Mouse (Mus musculus) MEL (cell line): ENCODE measurements around the gene Ccsap. TPM values are rescaled to one million over a fixed set of nuclear protein-coding genes. Genes with fewer than 3 reads are reported as not detected.

Source experiments
- DNase-seq: peaks from one replicate; pipeline ENCODE4 v3.0.0; 2011; ENCODE audit warnings: low read depth, low spot score
- H3K27ac ChIP-seq: 2 replicates; pipeline ENCODE4 v1.5.1; 2012; ENCODE audit warnings: low read depth, mild to moderate bottlenecking, control low read depth, low read length, moderate library complexity; ENCODE audit not compliant: control insufficient read depth
- H3K27me3 ChIP-seq, 2 experiments: fragments of 150-350 bp in 1 of 2; sonication (generic) in 1 of 2; 2 replicates each; pipeline ENCODE4 v1.6.1; 2012; ENCODE audit warnings: low read length in 2 of 2, mild to moderate bottlenecking in 2 of 2, improper control_type of control experiment in 1 of 2, moderate library complexity in 1 of 2; ENCODE audit not compliant: insufficient read depth in 2 of 2, control insufficient read depth in 1 of 2
- H3K36me3 ChIP-seq, 2 experiments: 2 replicates each; pipeline ENCODE4 v1.6.1; 2012 to 2014; ENCODE audit warnings: low read length in 2 of 2, improper control_type of control experiment in 1 of 2, inconsistent platforms in 1 of 2, mild to moderate bottlenecking in 1 of 2; ENCODE audit not compliant: insufficient read depth in 2 of 2, control insufficient read depth in 1 of 2
- H3K4me1 ChIP-seq, 2 experiments: fragments of 150-350 bp in 1 of 2; sonication (generic) in 1 of 2; 2 replicates each; pipeline ENCODE4 v1.6.1; 2012; ENCODE audit warnings: low read length in 2 of 2, improper control_type of control experiment in 1 of 2, mild to moderate bottlenecking in 1 of 2; ENCODE audit not compliant: insufficient read depth in 2 of 2, control insufficient read depth in 1 of 2
- H3K4me3 ChIP-seq, 2 experiments: fragments of 150-350 bp in 1 of 2; sonication (generic) in 1 of 2; 2 replicates each; pipeline ENCODE4 v1.5.1; 2012; ENCODE audit warnings: low read depth in 2 of 2, low read length in 2 of 2, mild to moderate bottlenecking in 2 of 2, moderate library complexity in 2 of 2, control low read depth in 1 of 2, improper control_type of control experiment in 1 of 2; ENCODE audit not compliant: control insufficient read depth in 1 of 2, insufficient read depth in 1 of 2
- H3K79me2 ChIP-seq: 2 replicates; pipeline ENCODE4 v1.6.1; 2012; ENCODE audit warnings: mild to moderate bottlenecking, low read length, moderate library complexity; ENCODE audit not compliant: control insufficient read depth, poor library complexity, insufficient read depth
- H3K9ac ChIP-seq: 2 replicates; pipeline ENCODE4 v1.6.1; 2012; ENCODE audit warnings: low read depth, mild to moderate bottlenecking, control low read depth, low read length, moderate library complexity; ENCODE audit not compliant: control insufficient read depth, poor library complexity, severe bottlenecking
- H3K9me3 ChIP-seq: fragments of 150-350 bp; sonication (generic); replicated peaks from 2 replicates; pipeline ENCODE4 v1.6.1; 2012; ENCODE audit warnings: mild to moderate bottlenecking, low read length, improper control_type of control experiment, moderate library complexity; ENCODE audit not compliant: insufficient read depth
- BHLHE40 ChIP-seq: IDR thresholded peaks from 2 replicates; pipeline ENCODE4 v1.6.1; 2012; ENCODE audit warnings: low read depth, mild to moderate bottlenecking, inconsistent platforms, low read length, improper control_type of control experiment, borderline replicate concordance
- CHD1 ChIP-seq: IDR thresholded peaks from 2 replicates; pipeline ENCODE4 v1.6.1; 2012; ENCODE audit warnings: low read depth, mild to moderate bottlenecking, inconsistent platforms, low read length, improper control_type of control experiment
- CHD2 ChIP-seq: IDR thresholded peaks from 2 replicates; pipeline ENCODE4 v1.6.1; 2011; ENCODE audit warnings: low read length, improper control_type of control experiment
- CTCF ChIP-seq, 3 experiments: IDR thresholded peaks in 2 of 3; conservative IDR thresholded peaks in 1 of 3; 2 replicates each; pipeline ENCODE4 v1.5.1; 2011 to 2012; ENCODE audit warnings: low read length in 3 of 3, low read depth in 2 of 3, mild to moderate bottlenecking in 2 of 3, improper control_type of control experiment in 1 of 3, inconsistent platforms in 1 of 3, mixed read lengths in 1 of 3, moderate library complexity in 1 of 3; ENCODE audit not compliant: control insufficient read depth in 1 of 3, insufficient read depth in 1 of 3, poor library complexity in 1 of 3, severe bottlenecking in 1 of 3
- E2F4 ChIP-seq: IDR thresholded peaks from 2 replicates; pipeline ENCODE4 v1.6.1; 2011; ENCODE audit warnings: low read depth, low read length, improper control_type of control experiment, borderline replicate concordance
- ELF1 ChIP-seq: IDR thresholded peaks from 2 replicates; pipeline ENCODE4 v1.6.1; 2014; ENCODE audit warnings: low read depth, mild to moderate bottlenecking, inconsistent platforms, low read length, improper control_type of control experiment, moderate library complexity
- EP300 ChIP-seq, 2 experiments: IDR thresholded peaks; 2 replicates each; pipeline ENCODE4 v1.6.1; 2011; ENCODE audit warnings: improper control_type of control experiment in 2 of 2, low read length in 2 of 2, low read depth in 1 of 2, mild to moderate bottlenecking in 1 of 2
- ETS1 ChIP-seq: IDR thresholded peaks from 2 replicates; pipeline ENCODE4 v1.6.1; 2012; ENCODE audit warnings: low read depth, mild to moderate bottlenecking, inconsistent platforms, low read length, improper control_type of control experiment, moderate library complexity
- GABPA ChIP-seq: IDR thresholded peaks from 2 replicates; pipeline ENCODE4 v1.6.1; 2012; ENCODE audit warnings: low read depth, mild to moderate bottlenecking, inconsistent platforms, low read length, improper control_type of control experiment, moderate library complexity
- GATA1 ChIP-seq: IDR thresholded peaks from 2 replicates; pipeline ENCODE4 v1.6.1; 2011; ENCODE audit warnings: low read depth, low read length, improper control_type of control experiment
- HCFC1 ChIP-seq: IDR thresholded peaks from 2 replicates; pipeline ENCODE4 v1.6.1; 2012; ENCODE audit warnings: low read depth, mild to moderate bottlenecking, inconsistent platforms, low read length, improper control_type of control experiment, moderate library complexity
- JUND ChIP-seq: IDR thresholded peaks from 2 replicates; pipeline ENCODE4 v1.6.1; 2011; ENCODE audit warnings: low read depth, mild to moderate bottlenecking, improper control_type of control experiment, low read length
- KAT2A ChIP-seq: conservative IDR thresholded peaks from 2 replicates; pipeline ENCODE4 v1.6.1; 2012; ENCODE audit warnings: low read depth, low read length, improper control_type of control experiment, inconsistent platforms
- MAFK ChIP-seq: IDR thresholded peaks from 2 replicates; pipeline ENCODE4 v1.6.1; 2011; ENCODE audit warnings: low read depth, mild to moderate bottlenecking, low read length, improper control_type of control experiment, borderline replicate concordance
- MAX ChIP-seq: IDR thresholded peaks from 2 replicates; pipeline ENCODE4 v1.6.1; 2011; ENCODE audit warnings: low read length, improper control_type of control experiment
- MAZ ChIP-seq: IDR thresholded peaks from 2 replicates; pipeline ENCODE4 v1.6.1; 2012; ENCODE audit warnings: low read depth, mild to moderate bottlenecking, inconsistent platforms, low read length, improper control_type of control experiment
- MEF2A ChIP-seq: IDR thresholded peaks from 2 replicates; pipeline ENCODE4 v1.6.1; 2014; ENCODE audit warnings: low read depth, mild to moderate bottlenecking, inconsistent platforms, low read length, improper control_type of control experiment; ENCODE audit not compliant: poor library complexity, insufficient replicate concordance, severe bottlenecking; ENCODE audit errors: extremely low read depth
- MXI1 ChIP-seq: IDR thresholded peaks from 2 replicates; pipeline ENCODE4 v1.6.1; 2011; ENCODE audit warnings: mild to moderate bottlenecking, low read depth, low read length, improper control_type of control experiment
- MYB ChIP-seq: IDR thresholded peaks from 2 replicates; pipeline ENCODE4 v1.6.1; 2011; ENCODE audit warnings: mild to moderate bottlenecking, low read depth, low read length, improper control_type of control experiment
- MYC ChIP-seq: IDR thresholded peaks from 2 replicates; pipeline ENCODE4 v1.6.1; 2011; ENCODE audit warnings: low read depth, mild to moderate bottlenecking, low read length, improper control_type of control experiment, moderate library complexity
- NELFE ChIP-seq: IDR thresholded peaks from 2 replicates; pipeline ENCODE4 v1.6.1; 2011; ENCODE audit warnings: low read depth, low read length, improper control_type of control experiment
- NRF1 ChIP-seq: IDR thresholded peaks from 2 replicates; pipeline ENCODE4 v1.6.1; 2014; ENCODE audit warnings: low read depth, mild to moderate bottlenecking, inconsistent platforms, low read length, improper control_type of control experiment, moderate library complexity; ENCODE audit not compliant: poor library complexity, insufficient read depth, severe bottlenecking
- POLR2A ChIP-seq, 2 experiments: IDR thresholded peaks; 2 replicates each; pipeline ENCODE4 v1.6.1; 2011 to 2012; ENCODE audit warnings: low read length in 2 of 2, mild to moderate bottlenecking in 2 of 2, control low read depth in 1 of 2, improper control_type of control experiment in 1 of 2, low read depth in 1 of 2, moderate library complexity in 1 of 2; ENCODE audit not compliant: control insufficient read depth in 1 of 2, insufficient read depth in 1 of 2, poor library complexity in 1 of 2
- POLR2AphosphoS2 ChIP-seq: IDR thresholded peaks from 2 replicates; pipeline ENCODE4 v1.6.1; 2011; ENCODE audit warnings: low read length, improper control_type of control experiment
- POLR2AphosphoS5 ChIP-seq: IDR thresholded peaks from 2 replicates; pipeline ENCODE4 v1.6.1; 2012; ENCODE audit warnings: low read depth, borderline replicate concordance, mild to moderate bottlenecking, inconsistent platforms, low read length, moderate library complexity, mixed read lengths
- RAD21 ChIP-seq: IDR thresholded peaks from 2 replicates; pipeline ENCODE4 v1.6.1; 2011; ENCODE audit warnings: mild to moderate bottlenecking, low read depth, low read length, improper control_type of control experiment
- RCOR1 ChIP-seq: IDR thresholded peaks from 2 replicates; pipeline ENCODE4 v1.6.1; 2012; ENCODE audit warnings: low read depth, mild to moderate bottlenecking, inconsistent platforms, low read length, improper control_type of control experiment
- SIN3A ChIP-seq: IDR thresholded peaks from 2 replicates; pipeline ENCODE4 v1.6.1; 2012; ENCODE audit warnings: low read length, improper control_type of control experiment, inconsistent platforms
- SMC3 ChIP-seq: IDR thresholded peaks from 2 replicates; pipeline ENCODE4 v1.6.1; 2011; ENCODE audit warnings: low read depth, low read length, improper control_type of control experiment
- TAL1 ChIP-seq: IDR thresholded peaks from 2 replicates; pipeline ENCODE4 v1.6.1; 2012; ENCODE audit warnings: mild to moderate bottlenecking, inconsistent platforms, low read length, moderate library complexity, mixed read lengths
- TCF12 ChIP-seq: IDR thresholded peaks from 2 replicates; pipeline ENCODE4 v1.6.1; 2014; ENCODE audit warnings: low read depth, mild to moderate bottlenecking, inconsistent platforms, low read length, improper control_type of control experiment, moderate library complexity
- UBTF ChIP-seq: IDR thresholded peaks from 2 replicates; pipeline ENCODE4 v1.6.1; 2012; ENCODE audit warnings: low read depth, mild to moderate bottlenecking, inconsistent platforms, low read length, improper control_type of control experiment, moderate library complexity, borderline replicate concordance; ENCODE audit not compliant: insufficient read depth
- USF1 ChIP-seq: IDR thresholded peaks from 2 replicates; pipeline ENCODE4 v1.6.1; 2014; ENCODE audit warnings: low read depth, mild to moderate bottlenecking, inconsistent platforms, low read length, improper control_type of control experiment, moderate library complexity
- USF2 ChIP-seq, 2 experiments: IDR thresholded peaks; 2 replicates each; pipeline ENCODE4 v1.6.1; 2011 to 2012; ENCODE audit warnings: improper control_type of control experiment in 2 of 2, low read length in 2 of 2, borderline replicate concordance in 1 of 2, inconsistent platforms in 1 of 2, low read depth in 1 of 2, mild to moderate bottlenecking in 1 of 2; ENCODE audit not compliant: insufficient read depth in 1 of 2
- ZC3H11A ChIP-seq: IDR thresholded peaks from 2 replicates; pipeline ENCODE4 v1.6.1; 2012; ENCODE audit warnings: low read depth, mild to moderate bottlenecking, inconsistent platforms, low read length, improper control_type of control experiment
- ZKSCAN1 ChIP-seq: IDR thresholded peaks from 2 replicates; pipeline ENCODE4 v1.6.1; 2012; ENCODE audit warnings: low read depth, mild to moderate bottlenecking, inconsistent platforms, low read length, improper control_type of control experiment, moderate library complexity
- ZMIZ1 ChIP-seq: IDR thresholded peaks from 2 replicates; pipeline ENCODE4 v1.6.1; 2012; ENCODE audit warnings: low read depth, mild to moderate bottlenecking, inconsistent platforms, low read length, improper control_type of control experiment, moderate library complexity
- ZNF384 ChIP-seq: IDR thresholded peaks from 2 replicates; pipeline ENCODE4 v1.6.1; 2012; ENCODE audit warnings: low read depth, mild to moderate bottlenecking, inconsistent platforms, low read length, improper control_type of control experiment
- polyA plus RNA-seq, 2 experiments: library from polyadenylated mRNA; stranded (reverse) in 1 of 2; unstranded in 1 of 2; fragments of >175 nt in 1 of 2; fragments of >200 nt in 1 of 2; gene quantifications; 2 replicates each; pipeline versions ENCODE4 v1.2.1 to v1.2.4; 2012; ENCODE audit warnings: low replicate concordance in 2 of 2, low read depth in 1 of 2; ENCODE audit not compliant: insufficient read length in 2 of 2, insufficient read depth in 1 of 2, missing spikeins in 1 of 2
- total RNA-seq: library from RNA; depleted of rRNA; stranded (reverse); fragments of 300-350 nt; gene quantifications from 2 replicates; pipeline ENCODE4 v1.2.3, GENCODE M21; 2012

The Ccsap gene
- total and polyA plus RNA-seq, 3 experiments: 6.7 to 12.1 TPM; not detected in 1

- Histone ChIP-seq H3K27ac (peak overlapping the region; percentile 10), H3K79me2 (peaks cover 20% of the 10 kb centered on the region), H3K9ac (no peak overlapping the region), H3K36me3 (peaks cover 13 to 56% of the 10 kb centered on the region in 2 experiments), H3K27me3 (no peaks in the 10 kb centered on the region), H3K4me3 (no peak overlapping the region), H3K9me3 (no peaks in the 10 kb centered on the region), H3K4me1 (peaks cover 33 to 51% of the 10 kb centered on the region in 2 experiments)
- DNase-seq: no peak
- TF ChIP-seq POLR2AphosphoS5: no peak
- TF ChIP-seq NELFE: no peak
- no peak for TF ChIP-seq ZMIZ1
- no peak for TF ChIP-seq SIN3A
- TF ChIP-seq MYB: no peak
- no peak for TF ChIP-seq GABPA
- TF ChIP-seq ETS1: peak; percentile 79
- peak; percentile 28 to 48; a peak in 2 of 4 replicates for TF ChIP-seq EP300 (IDR thresholded peaks at IDR 0.05; ENCODE audit: low read depth in 1 of 2, low read length in 2 of 2)
- no peak for TF ChIP-seq USF2 (IDR thresholded peaks at IDR 0.05; ENCODE audit: borderline replicate concordance in 1 of 2, insufficient read depth in 1 of 2, low read depth in 1 of 2, low read length in 2 of 2)
- no peak for TF ChIP-seq MEF2A
- TF ChIP-seq NRF1: no peak
- no peak for TF ChIP-seq ELF1
- TF ChIP-seq UBTF: no peak
- TF ChIP-seq MYC: no peak
- TF ChIP-seq SMC3: no peak
- no peak for TF ChIP-seq CHD2
- TF ChIP-seq MXI1: no peak
- no peak for TF ChIP-seq ZNF384
- TF ChIP-seq CHD1: no peak
- no peak for TF ChIP-seq ZC3H11A
- TF ChIP-seq MAX: no peak
- no peak for TF ChIP-seq HCFC1
- peak; percentile 57 for TF ChIP-seq GATA1
- TF ChIP-seq USF1: no peak
- no peak for TF ChIP-seq POLR2A (IDR thresholded peaks at IDR 0.05; ENCODE audit: control insufficient read depth in 1 of 2, insufficient read depth in 1 of 2, low read depth in 1 of 2, low read length in 2 of 2, poor library complexity in 1 of 2)
- peak; percentile 48; the same call in 1 of the 2 replicates for TF ChIP-seq TCF12
- no peak for TF ChIP-seq POLR2AphosphoS2
- TF ChIP-seq BHLHE40: no peak
- TF ChIP-seq RCOR1: 0 out of 2 replicates have a peak, but pooled peaks have one; percentile 21
- TF ChIP-seq CTCF (IDR thresholded peaks at IDR 0.05 in 2 of 3, conservative IDR thresholded peaks at IDR 0.05 in 1 of 3; ENCODE audit: control insufficient read depth in 1 of 3, insufficient read depth in 1 of 3, low read depth in 2 of 3, low read length in 3 of 3, poor library complexity in 1 of 3, severe bottlenecking in 1 of 3): no peak
- TF ChIP-seq E2F4: no peak
- no peak for TF ChIP-seq JUND
- TF ChIP-seq KAT2A: no peak
- TF ChIP-seq RAD21: no peak
- peak; percentile 38 for TF ChIP-seq TAL1
- no peak for TF ChIP-seq ZKSCAN1
- no peak for TF ChIP-seq MAFK
- no peak for TF ChIP-seq MAZ
Measured at GRCm38 (mm10) chr8:123820780-123821179, 39.2 kb downstream of the Ccsap start.
